Mouse (Mus musculus) E14TG2a.4 (cell line): ENCODE results near the gene Trpm4.

Experiments
- CTCF ChIP-seq: conservative IDR thresholded peaks from 2 replicates; pipeline ENCODE4 v1.5.1; 2014; ENCODE audit warnings: low read length
- NANOG ChIP-seq: IDR thresholded peaks from 2 replicates; pipeline ENCODE4 v1.6.1; 2014; ENCODE audit warnings: borderline replicate concordance, low read length, mixed read lengths
- POU5F1 ChIP-seq: IDR thresholded peaks from 2 replicates; pipeline ENCODE4 v1.6.1; 2014; ENCODE audit warnings: low read length, borderline replicate concordance

GRCm38 (mm10) chr7:45262266-45262665, 71.3 kb downstream of the Trpm4 start:
- TF ChIP-seq CTCF (no peak), NANOG (no peak), POU5F1 (no peak)
